In genomic region chr2:181187121-181188000, GRCm38 (mm10) we compare ENCODE assay signal across 8 mouse cellular contexts. TPM values are rescaled to one million over a fixed set of nuclear protein-coding genes. Genes with fewer than 3 reads are reported as not detected.
DNase-seq lines count a peak whose midpoint lies in the region; ATAC-seq lines count a peak whose summit lies in the region.

TSS of gene Ppdpf (plus strand) at chr2:181187247.

- ATAC-seq in inflammation-experienced regulatory T-cells, adult 6 months, result peak; percentile 92
- ATAC-seq in megakaryocyte-erythroid progenitor cell, adult 5-6 weeks (replicated peaks; ENCODE audit: low FRiP score, low TSS enrichment, poor library complexity, severe bottlenecking), result peak; percentile 95

- peak; percentile 97 to 98 for DNase-seq in adrenal gland, adult (ENCODE audit: inconsistent age in 2 of 2, low spot score in 1 of 2)
- peak; percentile 94 for DNase-seq in embryo, embryonic 10.5 days (ENCODE audit: low spot score)
- peak; percentile 91 for DNase-seq in gastrocnemius, postnatal 14 days
- peak; percentile 90 to 95 for DNase-seq in left cerebral cortex, postnatal 10 days (ENCODE audit: extremely low spot score in 1 of 2, low spot score in 2 of 2)
- DNase-seq in right cerebral cortex, postnatal 25 days, result peak; percentile 92
- peak; percentile 90 to 92 for DNase-seq in urinary bladder, postnatal 4 days (ENCODE audit: low spot score in 2 of 2)

- intact Hi-C loops in gastrocnemius, postnatal 14 days (cut with DNase I; ENCODE audit: low total_unique reads), result no loop called here
- intact Hi-C loops in left cerebral cortex, postnatal 10 days (cut with DNase I), result loop anchor here (5.0 kb wide), 2 partner anchors 100 to 145 kb away; partner anchors contain the start of gene Gmeb2

RNA-seq across cellular contexts. Expression of gene Ppdpf, which starts in this region (rescaled TPM):
- total RNA-seq in gastrocnemius, postnatal 14 days (2021), result 10 to 100 TPM; 52.9 to 58.5 TPM
- polyA plus RNA-seq in inflammation-experienced regulatory T-cells, adult 6 months (2017; shearing (Covaris generic)), result 100 to 1,000 TPM; 128 to 152 (median 146) TPM
- 100 to 1,000 TPM; 111 to 117 TPM for total RNA-seq in left cerebral cortex, postnatal 10 days (2021)
- total RNA-seq in megakaryocyte-erythroid progenitor cell, adult 5-6 weeks (2014; fragmentation: Nextera tagmentation), result 73.6 and 95.2 TPM in 2 replicates
- 67.4 and 68.6 TPM in 2 replicates for total RNA-seq in megakaryocyte-erythroid progenitor cell, adult 5-6 weeks (2017)

Comparison
In these comparisons a context has a peak if more than half of its experiments do, and no peak if none do; other contexts are left out.
1. Peak in every context shown above with its lines: DNase-seq and ATAC-seq.